Mouse (Mus musculus) olfactory bulb, adult 2 months (tissue): ENCODE results near the gene Ski.

Experiments
- CTCF ChIP-seq: fragments of 200-500 bp; IDR thresholded peaks from 2 replicates; pipeline ENCODE4 v1.5.1; 2012; ENCODE audit warnings: low read depth, mild to moderate bottlenecking, low read length, moderate library complexity; ENCODE audit not compliant: insufficient read depth
- POLR2A ChIP-seq: fragments of 200-500 bp; IDR thresholded peaks from 2 replicates; pipeline ENCODE4 v1.6.1; 2012; ENCODE audit warnings: mild to moderate bottlenecking, low read depth, low read length, moderate library complexity; ENCODE audit not compliant: insufficient read depth

DNA sequence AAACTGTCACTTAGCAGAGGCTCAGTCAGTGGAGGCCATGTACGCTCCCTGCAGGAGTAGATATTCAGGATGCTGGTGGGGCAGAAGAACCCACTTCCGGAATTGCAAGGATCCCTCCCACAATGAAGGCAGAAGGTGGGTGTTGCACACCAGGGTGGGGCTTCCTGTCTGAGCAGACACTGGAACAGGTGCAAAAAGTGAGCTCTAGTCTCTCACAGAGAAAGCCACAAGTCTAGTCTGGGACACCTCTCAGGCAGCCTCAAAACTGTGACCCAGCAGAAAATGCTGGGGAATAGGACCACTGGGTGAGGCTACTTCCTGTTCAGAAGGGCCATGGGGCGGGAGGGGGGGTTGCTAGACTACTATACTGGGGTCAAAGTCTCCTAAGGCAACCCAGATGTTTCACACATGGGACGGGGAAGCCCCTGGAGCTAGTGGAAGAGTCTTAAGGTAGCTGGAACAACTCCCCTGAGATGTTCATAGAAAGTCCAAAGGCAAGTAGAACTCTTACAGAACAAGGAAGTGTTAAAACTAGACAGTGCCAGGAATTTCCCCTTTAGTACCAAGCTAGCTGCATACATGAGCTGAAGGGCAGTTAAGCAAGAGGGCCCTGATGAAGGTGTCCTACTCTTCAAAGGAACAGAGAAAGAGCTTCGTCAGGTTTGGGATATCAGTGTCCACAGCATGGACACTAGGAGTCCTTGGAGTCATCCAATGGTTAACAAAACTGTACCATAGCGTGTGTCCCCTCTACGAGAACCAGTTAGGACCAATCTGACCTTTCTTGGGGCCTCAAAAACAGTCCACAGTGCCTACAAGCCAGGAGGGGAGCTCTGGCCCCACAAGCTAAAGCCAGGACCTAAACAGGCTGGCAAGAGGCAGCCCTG is 59.7 kb downstream of the Ski start:
- TF ChIP-seq POLR2A: no peak
- no peak for TF ChIP-seq CTCF
